ENCODE assay signal across 8 mouse cellular contexts in genomic region chr17:84510355-84510754, GRCm38 (mm10). TPM values are rescaled to one million over a fixed set of nuclear protein-coding genes. Genes with fewer than 3 reads are reported as not detected.
DNase-seq lines count a peak whose midpoint lies in the region; ATAC-seq and TF ChIP-seq lines count a peak whose summit lies in the region.

No protein-coding gene starts in this region.

- WGBS in liver, adult 2 months, result 74% methylated on average over 5 of the region's 5 CpGs
- WGBS in liver, postnatal 0 days (ENCODE audit: insufficient replicate concordance), result 59% methylated on average over 5 of the region's 5 CpGs
- 68% methylated on average over 5 of the region's 5 CpGs for WGBS in heart, embryonic 10.5 days
- 59% methylated on average over 5 of the region's 5 CpGs for WGBS in macrophage (ENCODE audit: missing documents)

- H3K4me1 ChIP-seq in liver, adult 2 months (ENCODE audit: control insufficient read depth, insufficient read depth, low read length), result no peaks in the 10 kb centered on the region
- 0 out of 2 replicates have a peak, but pooled peaks cover 2% of the 10 kb centered on the region for H3K4me1 ChIP-seq in liver, postnatal 0 days (ENCODE audit: insufficient read depth)
- peaks cover 19% of the 10 kb centered on the region; the same call in 1 of the 2 replicates for H3K4me1 ChIP-seq in heart, embryonic 10.5 days

- H3K4me3 ChIP-seq in liver, adult 2 months (ENCODE audit: insufficient read depth, low read depth, low read length), result no peak overlapping the region
- no peak overlapping the region for H3K4me3 ChIP-seq in liver, postnatal 0 days (ENCODE audit: low read depth, low read length)
- H3K4me3 ChIP-seq in heart, embryonic 10.5 days, result no peak overlapping the region
- no peak overlapping the region for H3K4me3 ChIP-seq in macrophage (ENCODE audit: inconsistent target)

- H3K27ac ChIP-seq in liver, adult 2 months (replicated peaks; ENCODE audit: insufficient read depth, low read depth, low read length), result no peak overlapping the region
- H3K27ac ChIP-seq in liver, postnatal 0 days (ENCODE audit: low read depth), result no peak overlapping the region
- no peak overlapping the region for H3K27ac ChIP-seq in heart, embryonic 10.5 days
- H3K27ac ChIP-seq in macrophage, result peak overlapping the region; percentile 10; the same call in 1 of the 2 replicates

- peak; percentile 21 for DNase-seq in liver, adult 2 months (ENCODE audit: extremely low read depth, low read depth, low spot score)
- no peak for DNase-seq in liver, postnatal 0 days
- peak; percentile 68 for DNase-seq in adrenal gland, postnatal 14 days
- DNase-seq in heart, embryonic 10.5 days (ENCODE audit: low spot score), result peak; percentile 45
- peak; percentile 72 to 74 for DNase-seq in layer of hippocampus, adult 8-10 months (ENCODE audit: low spot score in 2 of 2)
- DNase-seq in thymus, postnatal 10 days (ENCODE audit: low spot score in 2 of 2), result no peak

- peaks cover 10% of the 10 kb centered on the region for H3K27me3 ChIP-seq in liver, adult 2 months (ENCODE audit: control insufficient read depth, insufficient read depth, low read length)
- H3K27me3 ChIP-seq in liver, postnatal 0 days (ENCODE audit: insufficient read depth, low read length), result peaks cover 19% of the 10 kb centered on the region
- H3K27me3 ChIP-seq in heart, embryonic 10.5 days (ENCODE audit: insufficient read depth, poor library complexity, severe bottlenecking), result 0 out of 2 replicates have a peak, but pooled peaks cover 4% of the 10 kb centered on the region

- H3K9me3 ChIP-seq in liver, postnatal 0 days (ENCODE audit: low read length), result no peaks in the 10 kb centered on the region
- H3K9me3 ChIP-seq in heart, embryonic 10.5 days, result no peaks in the 10 kb centered on the region

- TF ChIP-seq EP300 in liver, postnatal 0 days (IDR thresholded peaks at IDR 0.05; ENCODE audit: low read depth), result no peak

- no peak for TF ChIP-seq CTCF in liver, adult 2 months (IDR thresholded peaks at IDR 0.05; ENCODE audit: low read depth, low read length)
- TF ChIP-seq CTCF in liver, postnatal 0 days (IDR thresholded peaks at IDR 0.05; ENCODE audit: low read depth), result no peak

- no peaks in the 10 kb centered on the region for H3K36me3 ChIP-seq in liver, adult 2 months (ENCODE audit: control insufficient read depth, insufficient read depth, low read length)
- no peaks in the 10 kb centered on the region for H3K36me3 ChIP-seq in liver, postnatal 0 days (replicated peaks; ENCODE audit: insufficient read depth, low read length)
- no peaks in the 10 kb centered on the region for H3K36me3 ChIP-seq in heart, embryonic 10.5 days
- no peaks in the 10 kb centered on the region for H3K36me3 ChIP-seq in macrophage (ENCODE audit: inconsistent target)

- H3K4me2 ChIP-seq in liver, postnatal 0 days (ENCODE audit: low read depth, low read length), result no peak overlapping the region

- H3K9ac ChIP-seq in liver, adult 2 months (ENCODE audit: low read depth, low read length), result no peak overlapping the region
- no peak overlapping the region for H3K9ac ChIP-seq in liver, postnatal 0 days (replicated peaks)

- ATAC-seq in liver, postnatal 0 days, result no peak
- ATAC-seq in CD4-positive, CD25-positive, alpha-beta regulatory T cell, adult 4 months, result no peak

- TF ChIP-seq POLR2A in liver, adult 2 months (IDR thresholded peaks at IDR 0.05; ENCODE audit: extremely low read depth, insufficient read depth, low read length), result no peak

- no peaks in the 10 kb centered on the region for H3K79me2 ChIP-seq in liver, adult 2 months (ENCODE audit: control insufficient read depth, insufficient read depth, low read length)
- H3K79me2 ChIP-seq in macrophage (ENCODE audit: inconsistent target), result no peaks in the 10 kb centered on the region

RNA-seq across cellular contexts. Expression of gene Plekhh2, which starts 1.3 kb away (rescaled TPM):
- 0.65 and 1.3 TPM in 2 replicates for total RNA-seq in liver, adult 2 months (2014; rRNA removed)
- 0.42 and 0.46 TPM in 2 replicates for polyA plus RNA-seq in liver, adult 2 months (2012; rRNA removed)
- 0.27 and 0.31 TPM in 2 replicates for polyA plus RNA-seq in liver, postnatal 0 days (2015; fragmentation: Nextera tagmentation; extraction: Ambion mirVana)
- 7.1 and 7.6 TPM in 2 replicates for total RNA-seq in adrenal gland, postnatal 14 days (2021)
- polyA plus RNA-seq in heart, embryonic 10.5 days (2016; fragmentation: Nextera tagmentation; extraction: Ambion mirVana), result 3.6 and 3.9 TPM in 2 replicates
- total RNA-seq in layer of hippocampus, adult 8-10 months (2022), result 1 to 10 TPM; 6.2 to 8.2 (median 6.5) TPM
- 1 to 10 TPM in 12 of 26 experiments, under 1 TPM in 14; 0.17 to 9.2 (median 0.69) TPM for total RNA-seq in macrophage (2018; cell fraction: chromatin; rRNA removed)
- under 1 TPM in 23 of 26 experiments, not detected in 3; under 0.01 to 0.83 (median 0.32) TPM for total RNA-seq in macrophage (2018; cell fraction: cytosol; rRNA removed)
- 1 to 10 TPM in 7 of 26 experiments, under 1 TPM in 12, not detected in 7; 0.10 to 7.0 (median 0.56) TPM for total RNA-seq in macrophage (2018; cell fraction: nucleus; rRNA removed)
- polyA plus RNA-seq in macrophage (2018), result 0.09 to 1.9 TPM (median 0.53 TPM) in 3 replicates
- polyA plus RNA-seq in CD4-positive, CD25-positive, alpha-beta regulatory T cell, adult 4 months (2017; shearing (Covaris generic)), result not detected

RNA-seq across cellular contexts. Expression of gene Thada, which starts 44.4 kb away (rescaled TPM):
- total RNA-seq in liver, adult 2 months (2014; rRNA removed), result 6.1 and 7.4 TPM in 2 replicates
- polyA plus RNA-seq in liver, adult 2 months (2012; rRNA removed), result 1.8 and 2.8 TPM in 2 replicates
- 1.2 and 1.5 TPM in 2 replicates for polyA plus RNA-seq in liver, postnatal 0 days (2015; fragmentation: Nextera tagmentation; extraction: Ambion mirVana)
- 18.9 and 19.6 TPM in 2 replicates for total RNA-seq in adrenal gland, postnatal 14 days (2021)
- 8.2 and 9.2 TPM in 2 replicates for polyA plus RNA-seq in heart, embryonic 10.5 days (2016; fragmentation: Nextera tagmentation; extraction: Ambion mirVana)
- 10 to 100 TPM; 14.7 to 20.5 (median 16.9) TPM for total RNA-seq in layer of hippocampus, adult 8-10 months (2022)
- total RNA-seq in macrophage (2018; cell fraction: chromatin; rRNA removed), result 100 to 1,000 TPM in 6 of 26 experiments, 10 to 100 TPM in 20; 25.2 to 120 (median 81.6) TPM
- total RNA-seq in macrophage (2018; cell fraction: cytosol; rRNA removed), result 1 to 10 TPM; 5.1 to 9.1 (median 7.4) TPM
- total RNA-seq in macrophage (2018; cell fraction: nucleus; rRNA removed), result 10 to 100 TPM in 25 of 26 experiments, 1 to 10 TPM in 1; 7.3 to 69.5 (median 30.3) TPM
- polyA plus RNA-seq in macrophage (2018), result 4.8 to 8.3 TPM (median 6.0 TPM) in 3 replicates
- 100 to 1,000 TPM in 1 of 2 experiments, 10 to 100 TPM in 1; 83.1 to 129 TPM for polyA plus RNA-seq in CD4-positive, CD25-positive, alpha-beta regulatory T cell, adult 4 months (2017; shearing (Covaris generic))

Comparison
In these comparisons a context has a peak if more than half of its experiments do, and no peak if none do; other contexts are left out.
1. DNase-seq: peak in liver, adult 2 months (single experiment), adrenal gland, postnatal 14 days (single experiment), heart, embryonic 10.5 days (single experiment) and layer of hippocampus, adult 8-10 months (2 of 2); none in liver, postnatal 0 days (single experiment) and thymus, postnatal 10 days (0 of 2).